25 mouse cellular contexts compared by ENCODE assay signal in genomic region chr1:7394161-7394560, GRCm38 (mm10).
DNase-seq lines count a peak whose midpoint lies in the region; ATAC-seq lines count a peak whose summit lies in the region.
"Had no signal": no experiment of that assay in that cellular context is flagged by ENCODE, and none has a peak within 500 bp of the region (broad histone marks: within the 10 kb centered on the region; RNA-seq: fewer than 3 reads in every experiment).

No protein-coding gene starts in this region.

- no peaks in the 10 kb centered on the region for H3K4me1 ChIP-seq in midbrain, embryonic 11.5 days (ENCODE audit: control insufficient read depth, insufficient read depth, low read length)
- no peaks in the 10 kb centered on the region for H3K4me1 ChIP-seq in midbrain, embryonic 10.5 days
- H3K4me1 ChIP-seq in intestine, embryonic 16.5 days (ENCODE audit: control insufficient read depth, insufficient read depth, low read length), result no peaks in the 10 kb centered on the region
- H3K4me1 ChIP-seq: embryonic facial prominence, embryonic 15.5 days; forebrain, embryonic 10.5 days; limb, embryonic 13.5 days had no signal

- H3K27me3 ChIP-seq in midbrain, embryonic 11.5 days (ENCODE audit: control insufficient read depth, insufficient read depth, low read length), result no peaks in the 10 kb centered on the region
- no peaks in the 10 kb centered on the region for H3K27me3 ChIP-seq in midbrain, embryonic 10.5 days (ENCODE audit: low read depth, poor library complexity, severe bottlenecking)
- no peaks in the 10 kb centered on the region for H3K27me3 ChIP-seq in intestine, embryonic 16.5 days (replicated peaks; ENCODE audit: control insufficient read depth, insufficient read depth, low read length)
- H3K27me3 ChIP-seq: embryonic facial prominence, embryonic 15.5 days; limb, embryonic 13.5 days; liver, embryonic 15.5 days had no signal

- no peak overlapping the region for H3K27ac ChIP-seq in midbrain, embryonic 11.5 days (ENCODE audit: low read depth, low read length)
- H3K27ac ChIP-seq in midbrain, embryonic 10.5 days (replicated peaks), result no peak overlapping the region
- no peak overlapping the region for H3K27ac ChIP-seq in intestine, embryonic 16.5 days (ENCODE audit: low read length)
- H3K27ac ChIP-seq: embryonic facial prominence, embryonic 15.5 days; forebrain, embryonic 10.5 days; hindbrain, postnatal 0 days; left cerebral cortex, adult 2 months; limb, embryonic 13.5 days; liver, embryonic 15.5 days; stomach, postnatal 0 days had no signal

- H3K4me3 ChIP-seq in midbrain, embryonic 11.5 days (ENCODE audit: low read depth, low read length), result no peak overlapping the region
- H3K4me3 ChIP-seq in midbrain, embryonic 10.5 days, result no peak overlapping the region
- H3K4me3 ChIP-seq in intestine, embryonic 16.5 days (ENCODE audit: low read length), result no peak overlapping the region
- H3K4me3 ChIP-seq: embryonic facial prominence, embryonic 15.5 days; forebrain, embryonic 10.5 days; left cerebral cortex, adult 2 months; limb, embryonic 13.5 days; liver, embryonic 15.5 days; myocyte had no signal

- ATAC-seq in midbrain, embryonic 11.5 days (ENCODE audit: low FRiP score), result no peak
- ATAC-seq in intestine, embryonic 16.5 days, result no peak
- ATAC-seq: hindbrain, postnatal 0 days had no signal

- no peak overlapping the region for H3K9ac ChIP-seq in midbrain, embryonic 11.5 days (ENCODE audit: low read length)
- H3K9ac ChIP-seq in intestine, embryonic 16.5 days (ENCODE audit: low read depth, low read length), result no peak overlapping the region
- H3K9ac ChIP-seq: embryonic facial prominence, embryonic 15.5 days; limb, embryonic 13.5 days; liver, embryonic 15.5 days had no signal

- H3K4me2 ChIP-seq in midbrain, embryonic 11.5 days, result no peak overlapping the region
- no peak overlapping the region for H3K4me2 ChIP-seq in intestine, embryonic 16.5 days (ENCODE audit: low read depth, low read length)
- H3K4me2 ChIP-seq: embryonic facial prominence, embryonic 15.5 days; heart, embryonic 11.5 days; limb, embryonic 13.5 days; liver, embryonic 15.5 days had no signal

- no peaks in the 10 kb centered on the region for H3K9me3 ChIP-seq in midbrain, embryonic 11.5 days (ENCODE audit: control insufficient read depth, low read length)
- no peaks in the 10 kb centered on the region for H3K9me3 ChIP-seq in midbrain, embryonic 10.5 days (replicated peaks)
- H3K9me3 ChIP-seq in intestine, embryonic 16.5 days (ENCODE audit: control insufficient read depth, low read length), result no peaks in the 10 kb centered on the region
- H3K9me3 ChIP-seq: embryonic facial prominence, embryonic 15.5 days; forebrain, embryonic 10.5 days; limb, embryonic 13.5 days; liver, embryonic 15.5 days had no signal

- DNase-seq in adrenal gland, postnatal 14 days, result peak; percentile 5
- DNase-seq in adrenal gland, postnatal 4 days (ENCODE audit: low spot score in 2 of 2), result no peak
- peak; percentile 89 for DNase-seq in midbrain, embryonic 11.5 days (ENCODE audit: low spot score, missing footprints)
- no peak for DNase-seq in midbrain, embryonic 10.5 days (ENCODE audit: low spot score)
- DNase-seq in ES-CJ7 (ENCODE audit: low read depth, low spot score), result peak; percentile 48
- DNase-seq in naive thymus-derived CD4-positive, alpha-beta T cell, adult 2 months (ENCODE audit: low read depth), result peak; percentile 18
- DNase-seq in T-cell, adult 2 months (ENCODE audit: low spot score), result no peak
- DNase-seq: adrenal gland, postnatal 36 days; B cell, adult 2 months; cerebellum, adult 9-11 months; heart, postnatal 14 days; kidney, adult 2 months; kidney, postnatal 14 days; lung, postnatal 36 days; thymus, postnatal 14 days had no signal

- H3K36me3 ChIP-seq in midbrain, embryonic 11.5 days (ENCODE audit: control insufficient read depth, insufficient read depth, low read length), result no peaks in the 10 kb centered on the region
- H3K36me3 ChIP-seq in midbrain, embryonic 10.5 days, result no peaks in the 10 kb centered on the region
- no peaks in the 10 kb centered on the region for H3K36me3 ChIP-seq in intestine, embryonic 16.5 days (ENCODE audit: control insufficient read depth, insufficient read depth, low read length)
- H3K36me3 ChIP-seq: embryonic facial prominence, embryonic 15.5 days; forebrain, embryonic 10.5 days; limb, embryonic 13.5 days; liver, embryonic 15.5 days had no signal

- 95% methylated on average over 6 of the region's 6 CpGs for WGBS in midbrain, embryonic 11.5 days
- WGBS in midbrain, embryonic 10.5 days, result 99% methylated on average over 6 of the region's 6 CpGs
- 96% methylated on average over 6 of the region's 6 CpGs for WGBS in intestine, embryonic 16.5 days

Comparison
In these comparisons a context has a peak if more than half of its experiments do, and no peak if none do; other contexts are left out.
1. DNase-seq: peak in adrenal gland, postnatal 14 days (single experiment), midbrain, embryonic 11.5 days (single experiment), ES-CJ7 (single experiment) and naive thymus-derived CD4-positive, alpha-beta T cell, adult 2 months (single experiment); none in adrenal gland, postnatal 4 days (0 of 2), midbrain, embryonic 10.5 days (single experiment) and T-cell, adult 2 months (single experiment).